Mouse (Mus musculus): ENCODE results near the gene Olfr6.
"Not testable (repeated sequence)": the region's sequence is repeated elsewhere in the genome, so short reads cannot be mapped to it uniquely, and the experiment has no call there.

Olfr6 gene

GRCm38 (mm10) chr7:106963837-106964236, at the start of gene Olfr6:
Gene Olfr6 (minus strand): TSS chr7:106963937.
- no peak for DNase-seq (ENCODE audit: low read depth)

- DNase-seq (ENCODE audit: low read depth) = no peak
Observed at GRCm38 (mm10) chr7:107005972-107006371, 42.2 kb upstream of the Olfr6 start, which contains the start of gene Olfr2. Gene Olfr2 (minus strand): TSS chr7:107006072.

GRCm38 (mm10) chr7:107004169-107004568, 40.4 kb upstream of the Olfr6 start:
- no peak for DNase-seq (ENCODE audit: low read depth)

- no peak for DNase-seq (ENCODE audit: low read depth)
Observed at GRCm38 (mm10) chr7:107000798-107001197, 37.1 kb upstream of the Olfr6 start.

GRCm38 (mm10) chr7:106985236-106985635, 21.5 kb upstream of the Olfr6 start:
- peak; percentile 4 for DNase-seq (ENCODE audit: low read depth)

GRCm38 (mm10) chr7:106975353-106975752, 11.6 kb upstream of the Olfr6 start, which contains the start of gene Olfr711:
Gene Olfr711 (minus strand): TSS chr7:106975453.
- no peak for DNase-seq (ENCODE audit: low read depth)

DNA sequence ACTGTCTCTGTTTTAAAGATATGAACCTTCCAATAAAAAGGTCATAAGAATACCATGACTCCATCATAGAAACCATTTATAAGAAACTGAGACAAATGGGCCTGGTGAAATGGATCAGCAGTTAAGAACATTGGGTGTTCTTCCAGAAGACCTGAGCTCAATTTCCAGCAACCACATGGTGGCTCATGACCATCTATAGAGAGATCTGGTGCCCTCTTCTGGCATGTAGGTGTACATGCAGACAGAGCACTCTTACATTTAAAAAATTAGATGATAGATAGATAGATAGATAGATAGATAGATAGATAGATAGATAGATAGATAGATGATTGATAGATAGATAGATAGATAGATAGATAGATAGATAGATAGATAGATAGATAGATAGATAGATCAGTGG, 3.8 kb upstream of the Olfr6 start:
- DNase-seq (ENCODE audit: low read depth) = peak; percentile 44

DNA sequence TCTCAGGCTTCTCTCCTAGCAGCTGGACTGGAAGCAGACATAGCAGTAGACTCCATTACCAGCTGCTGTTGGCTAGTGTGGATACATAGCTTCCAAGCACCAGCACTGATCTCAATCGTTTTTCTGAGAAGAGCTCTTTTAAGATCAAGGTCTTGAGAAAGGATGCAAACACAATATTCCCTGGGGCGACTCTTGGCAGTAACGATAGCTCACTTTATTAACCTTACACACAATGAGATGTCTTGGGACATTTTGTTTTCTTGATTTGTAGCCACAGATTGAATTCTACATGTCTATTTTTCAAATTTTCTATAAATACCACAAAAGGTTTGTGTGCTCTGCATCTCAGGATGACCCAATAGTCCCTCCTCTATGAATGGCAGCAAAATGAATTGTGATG, 15.5 kb downstream of the Olfr6 start, which contains the start of gene Olfr710:
TSS of gene Olfr710 (minus strand) at position 101 of the 400 bp plus-strand sequence.
- DNase-seq (ENCODE audit: low read depth) = no peak

- no peak for DNase-seq (ENCODE audit: low read depth)
Observed at GRCm38 (mm10) chr7:106932119-106932518, 31.6 kb downstream of the Olfr6 start, which contains the start of gene Olfr709-ps1. Gene Olfr709-ps1 (minus strand): TSS chr7:106932219.

- DNase-seq (ENCODE audit: low read depth) = not testable (repeated sequence)
Observed at GRCm38 (mm10) chr7:106920961-106921360, 42.8 kb downstream of the Olfr6 start.

- no peak for DNase-seq (ENCODE audit: low read depth)
Observed at GRCm38 (mm10) chr7:106907676-106908075, 56.1 kb downstream of the Olfr6 start, which contains the start of gene Olfr1532-ps1. Gene Olfr1532-ps1 (plus strand): TSS chr7:106908001.

All from induced T-regulatory cell, adult 2 months (primary cell).